Mouse (Mus musculus) brain, embryonic 14.5 days (tissue): ENCODE measurements around the gene Gsn.

Source experiments
- CTCF ChIP-seq: fragments of 200-500 bp; IDR thresholded peaks from 2 replicates; pipeline ENCODE4 v1.5.1; 2012; ENCODE audit warnings: inconsistent platforms, mild to moderate bottlenecking, moderate library complexity, borderline replicate concordance; ENCODE audit not compliant: insufficient read depth, insufficient read length; ENCODE audit errors: extremely low read depth
- POLR2A ChIP-seq: fragments of 200-500 bp; IDR thresholded peaks from 2 replicates; pipeline ENCODE4 v1.6.1; 2012; ENCODE audit warnings: mild to moderate bottlenecking, inconsistent platforms, borderline replicate concordance; ENCODE audit not compliant: poor library complexity, insufficient read depth, insufficient read length, severe bottlenecking; ENCODE audit errors: extremely low read depth

DNA sequence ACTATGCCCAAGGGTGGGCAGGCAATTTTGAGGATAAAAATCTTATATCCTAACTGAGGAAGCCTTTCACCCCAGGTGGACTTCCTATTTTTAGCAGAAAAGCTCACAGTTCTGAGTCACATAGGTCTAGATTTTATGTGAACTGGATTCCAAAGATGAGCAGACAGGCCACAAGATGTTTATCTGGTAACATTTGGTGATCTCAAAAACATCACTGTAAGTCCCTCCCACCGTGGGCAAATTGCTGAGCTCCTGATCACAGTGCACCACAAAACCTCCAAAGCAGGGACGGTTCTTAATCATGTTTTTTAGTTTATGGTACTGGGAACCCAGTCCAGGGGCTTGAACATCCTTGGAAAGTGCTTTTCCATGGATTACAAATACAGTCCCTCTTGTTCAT lies 72.9 kb downstream of the Gsn start:
- TF ChIP-seq POLR2A (no peak), CTCF (no peak)
